Mouse (Mus musculus): ENCODE data around the gene Dspp. TPM values are rescaled to one million over a fixed set of nuclear protein-coding genes. Genes with fewer than 3 reads are reported as not detected.
A peak's percentile ranks its signal among the peaks of the same experiment; 100 is the strongest.

Gene Dspp
- polyA plus RNA-seq (2014; fragmentation: Nextera tagmentation; extraction: Ambion mirVana): not detected in 2 replicates

GRCm38 (mm10) chr5:104170412-104170811 lies at the start of gene Dspp:
TSS of gene Dspp (plus strand) at chr5:104170712.
- no peak within 1 kb of the TSS for H3K4me2 ChIP-seq (replicated peaks; ENCODE audit: low read depth, low read length)
- WGBS: 86% methylated on average over 7 of the region's 7 CpGs
- ATAC-seq (ENCODE audit: low FRiP score) (no peak), DNase-seq (ENCODE audit: low spot score) (no peak)
- no peaks in the 10 kb centered on the region for H3K36me3 ChIP-seq (ENCODE audit: control insufficient read depth, insufficient read depth, low read length)
- H3K27me3 ChIP-seq (ENCODE audit: control insufficient read depth, insufficient read depth, low read length): no peaks in the 10 kb centered on the region
- no peak within 1 kb of the TSS for H3K4me3 ChIP-seq (ENCODE audit: low read depth, low read length)
- no peak within 1 kb of the TSS for H3K9ac ChIP-seq (ENCODE audit: low read depth, low read length)
- no peaks in the 10 kb centered on the region for H3K4me1 ChIP-seq (replicated peaks; ENCODE audit: control insufficient read depth, insufficient read depth, low read length)
- H3K9me3 ChIP-seq (ENCODE audit: control insufficient read depth, low read length): no peaks in the 10 kb centered on the region
- H3K27ac ChIP-seq (ENCODE audit: low read depth, low read length): no peak within 1 kb of the TSS

- 89% methylated on average over 6 of the region's 6 CpGs for WGBS
- Histone ChIP-seq H3K27me3 (ENCODE audit: control insufficient read depth, insufficient read depth, low read length) (no peaks in the 10 kb centered on the region), H3K9ac (ENCODE audit: low read depth, low read length) (no peak overlapping the region), H3K4me3 (ENCODE audit: low read depth, low read length) (no peak overlapping the region), H3K36me3 (ENCODE audit: control insufficient read depth, insufficient read depth, low read length) (no peaks in the 10 kb centered on the region), H3K27ac (ENCODE audit: low read depth, low read length) (no peak overlapping the region), H3K4me1 (replicated peaks; ENCODE audit: control insufficient read depth, insufficient read depth, low read length) (no peaks in the 10 kb centered on the region), H3K9me3 (ENCODE audit: control insufficient read depth, low read length) (no peaks in the 10 kb centered on the region), H3K4me2 (replicated peaks; ENCODE audit: low read depth, low read length) (no peak overlapping the region)
- no peak for DNase-seq (ENCODE audit: low spot score)
- no peak for ATAC-seq (ENCODE audit: low FRiP score)
Observed at GRCm38 (mm10) chr5:104124016-104124658, 46.4 kb upstream of the Dspp start.

- ATAC-seq (ENCODE audit: low FRiP score): no peak
- no peak for DNase-seq (ENCODE audit: low spot score)
- Histone ChIP-seq H3K4me2 (replicated peaks; ENCODE audit: low read depth, low read length) (no peak overlapping the region), H3K27ac (ENCODE audit: low read depth, low read length) (no peak overlapping the region), H3K9ac (ENCODE audit: low read depth, low read length) (no peak overlapping the region), H3K36me3 (ENCODE audit: control insufficient read depth, insufficient read depth, low read length) (no peaks in the 10 kb centered on the region), H3K27me3 (ENCODE audit: control insufficient read depth, insufficient read depth, low read length) (no peaks in the 10 kb centered on the region), H3K4me3 (ENCODE audit: low read depth, low read length) (no peak overlapping the region), H3K9me3 (ENCODE audit: control insufficient read depth, low read length) (no peaks in the 10 kb centered on the region), H3K4me1 (replicated peaks; ENCODE audit: control insufficient read depth, insufficient read depth, low read length) (no peaks in the 10 kb centered on the region)
- 85% methylated on average over 12 of the region's 12 CpGs for WGBS
Observed at GRCm38 (mm10) chr5:104126561-104127320, 43.8 kb upstream of the Dspp start.

- no peak for ATAC-seq (ENCODE audit: low FRiP score)
- H3K27ac ChIP-seq (ENCODE audit: low read depth, low read length): no peak overlapping the region
- 89% methylated on average over 1 of the region's 1 CpGs for WGBS
Observed at GRCm38 (mm10) chr5:104127351-104127750, 43.2 kb upstream of the Dspp start.

GRCm38 (mm10) chr5:104128281-104129031 lies 42.1 kb upstream of the Dspp start:
- H3K27ac ChIP-seq (ENCODE audit: low read depth, low read length): 0 out of 2 replicates have a peak overlapping the region, but pooled peaks have one; percentile 24
- WGBS: 59% methylated on average over 12 of the region's 12 CpGs
- H3K27me3 ChIP-seq (ENCODE audit: control insufficient read depth, insufficient read depth, low read length): no peaks in the 10 kb centered on the region
- H3K36me3 ChIP-seq (ENCODE audit: control insufficient read depth, insufficient read depth, low read length): no peaks in the 10 kb centered on the region
- no peak overlapping the region for H3K4me3 ChIP-seq (ENCODE audit: low read depth, low read length)
- no peak overlapping the region for H3K4me2 ChIP-seq (replicated peaks; ENCODE audit: low read depth, low read length)
- no peaks in the 10 kb centered on the region for H3K4me1 ChIP-seq (replicated peaks; ENCODE audit: control insufficient read depth, insufficient read depth, low read length)
- H3K9me3 ChIP-seq (ENCODE audit: control insufficient read depth, low read length): no peaks in the 10 kb centered on the region
- peak; percentile 43; the same call in 1 of the 2 replicates for ATAC-seq (ENCODE audit: low FRiP score)
- no peak overlapping the region for H3K9ac ChIP-seq (ENCODE audit: low read depth, low read length)
- no peak for DNase-seq (ENCODE audit: low spot score)

More at GRCm38 (mm10) chr5:104127351-104127750, 43.2 kb upstream of the Dspp start:
- DNase-seq (ENCODE audit: low spot score): no peak
- Histone ChIP-seq H3K4me2 (replicated peaks; ENCODE audit: low read depth, low read length) (no peak overlapping the region), H3K4me3 (ENCODE audit: low read depth, low read length) (no peak overlapping the region), H3K27me3 (ENCODE audit: control insufficient read depth, insufficient read depth, low read length) (no peaks in the 10 kb centered on the region), H3K36me3 (ENCODE audit: control insufficient read depth, insufficient read depth, low read length) (no peaks in the 10 kb centered on the region), H3K9ac (ENCODE audit: low read depth, low read length) (no peak overlapping the region), H3K9me3 (ENCODE audit: control insufficient read depth, low read length) (no peaks in the 10 kb centered on the region), H3K4me1 (replicated peaks; ENCODE audit: control insufficient read depth, insufficient read depth, low read length) (no peaks in the 10 kb centered on the region)

- Histone ChIP-seq H3K9ac (ENCODE audit: low read depth, low read length) (no peak overlapping the region), H3K4me3 (ENCODE audit: low read depth, low read length) (no peak overlapping the region), H3K36me3 (ENCODE audit: control insufficient read depth, insufficient read depth, low read length) (no peaks in the 10 kb centered on the region), H3K9me3 (ENCODE audit: control insufficient read depth, low read length) (no peaks in the 10 kb centered on the region), H3K4me1 (replicated peaks; ENCODE audit: control insufficient read depth, insufficient read depth, low read length) (no peaks in the 10 kb centered on the region), H3K4me2 (replicated peaks; ENCODE audit: low read depth, low read length) (no peak overlapping the region), H3K27me3 (ENCODE audit: control insufficient read depth, insufficient read depth, low read length) (no peaks in the 10 kb centered on the region), H3K27ac (ENCODE audit: low read depth, low read length) (no peak overlapping the region)
- DNase-seq (ENCODE audit: low spot score) (no peak), ATAC-seq (ENCODE audit: low FRiP score) (no peak)
- WGBS: 93% methylated on average over 4 of the region's 4 CpGs
Observed at GRCm38 (mm10) chr5:104130891-104131290, 39.6 kb upstream of the Dspp start.

- Histone ChIP-seq H3K4me1 (replicated peaks; ENCODE audit: control insufficient read depth, insufficient read depth, low read length) (no peaks in the 10 kb centered on the region), H3K9ac (ENCODE audit: low read depth, low read length) (no peak overlapping the region), H3K27me3 (ENCODE audit: control insufficient read depth, insufficient read depth, low read length) (no peaks in the 10 kb centered on the region), H3K4me3 (ENCODE audit: low read depth, low read length) (no peak overlapping the region), H3K4me2 (replicated peaks; ENCODE audit: low read depth, low read length) (no peak overlapping the region), H3K9me3 (ENCODE audit: control insufficient read depth, low read length) (no peaks in the 10 kb centered on the region), H3K27ac (ENCODE audit: low read depth, low read length) (no peak overlapping the region), H3K36me3 (ENCODE audit: control insufficient read depth, insufficient read depth, low read length) (no peaks in the 10 kb centered on the region)
- WGBS: 77% methylated on average over 4 of the region's 4 CpGs
- no peak for ATAC-seq (ENCODE audit: low FRiP score)
- peak; percentile 19 for DNase-seq (ENCODE audit: low spot score)
Observed at GRCm38 (mm10) chr5:104131544-104131943, 39.0 kb upstream of the Dspp start.

GRCm38 (mm10) chr5:104133752-104134151 lies 36.8 kb upstream of the Dspp start:
- 71% methylated on average over 4 of the region's 4 CpGs for WGBS

More at GRCm38 (mm10) chr5:104133752-104134151, 36.8 kb upstream of the Dspp start:
- Histone ChIP-seq H3K9ac (ENCODE audit: low read depth, low read length) (no peak overlapping the region), H3K36me3 (ENCODE audit: control insufficient read depth, insufficient read depth, low read length) (no peaks in the 10 kb centered on the region), H3K27me3 (ENCODE audit: control insufficient read depth, insufficient read depth, low read length) (no peaks in the 10 kb centered on the region), H3K9me3 (ENCODE audit: control insufficient read depth, low read length) (no peaks in the 10 kb centered on the region), H3K4me3 (ENCODE audit: low read depth, low read length) (no peak overlapping the region), H3K4me1 (replicated peaks; ENCODE audit: control insufficient read depth, insufficient read depth, low read length) (no peaks in the 10 kb centered on the region), H3K4me2 (replicated peaks; ENCODE audit: low read depth, low read length) (no peak overlapping the region), H3K27ac (ENCODE audit: low read depth, low read length) (no peak overlapping the region)
- no peak for DNase-seq (ENCODE audit: low spot score)
- ATAC-seq (ENCODE audit: low FRiP score): no peak

All from hindbrain, embryonic 11.5 days (tissue).